Mouse (Mus musculus): Measurements from ENCODE around the gene Iqca. TPM values are rescaled to one million over a fixed set of nuclear protein-coding genes. Genes with fewer than 3 reads are reported as not detected.
A peak's percentile ranks its signal among the peaks of the same experiment; 100 is the strongest.

Gene Iqca
- polyA plus RNA-seq, 1 experiment from 2014 or later, result not detected

- ATAC-seq (ENCODE audit: low FRiP score, low read depth), result no peak
- 82% methylated on average over 10 of the region's 10 CpGs for WGBS
- no peak overlapping the region for H3K27ac ChIP-seq (replicated peaks)
These were observed 60.2 kb downstream of the Iqca start for GRCm38 (mm10) chr1:90092816-90093493.

GRCm38 (mm10) chr1:90088192-90088990 lies 64.8 kb downstream of the Iqca start:
- 44% methylated on average over 6 of the region's 6 CpGs for WGBS
- Histone ChIP-seq H3K9ac (replicated peaks) (no peak overlapping the region), H3K4me3 (no peak overlapping the region), H3K27me3 (peaks cover 22% of the 10 kb centered on the region; the same call in 1 of the 2 replicates), H3K4me1 (peaks cover 26% of the 10 kb centered on the region), H3K4me2 (replicated peaks) (no peak overlapping the region), H3K36me3 (no peaks in the 10 kb centered on the region), H3K9me3 (peaks cover 2% of the 10 kb centered on the region; the same call in 1 of the 2 replicates), H3K27ac (replicated peaks) (no peak overlapping the region)
- ATAC-seq (ENCODE audit: low FRiP score, low read depth), result peak; percentile 23; the same call in 1 of the 2 replicates

More at GRCm38 (mm10) chr1:90092816-90093493, 60.2 kb downstream of the Iqca start:
- H3K9me3 ChIP-seq, result peaks cover 2% of the 10 kb centered on the region; the same call in 1 of the 2 replicates
- no peak overlapping the region for H3K4me3 ChIP-seq
- no peak overlapping the region for H3K9ac ChIP-seq (replicated peaks)
- H3K4me2 ChIP-seq (replicated peaks), result no peak overlapping the region
- no peaks in the 10 kb centered on the region for H3K4me1 ChIP-seq
- no peaks in the 10 kb centered on the region for H3K36me3 ChIP-seq
- peaks cover 10% of the 10 kb centered on the region; the same call in 1 of the 2 replicates for H3K27me3 ChIP-seq

- ATAC-seq (ENCODE audit: low FRiP score, low read depth), result no peak
- no peaks in the 10 kb centered on the region for H3K36me3 ChIP-seq
- H3K9me3 ChIP-seq, result 0 out of 2 replicates have a peak, but pooled peaks cover 2% of the 10 kb centered on the region
- no peak overlapping the region for H3K4me3 ChIP-seq
- 65% methylated on average over 10 of the region's 10 CpGs for WGBS
- no peak overlapping the region for H3K4me2 ChIP-seq (replicated peaks)
- 0 out of 2 replicates have a peak, but pooled peaks cover 15% of the 10 kb centered on the region for H3K27me3 ChIP-seq
- H3K27ac ChIP-seq (replicated peaks), result peak overlapping the region; percentile 61
- no peak overlapping the region for H3K9ac ChIP-seq (replicated peaks)
- H3K4me1 ChIP-seq, result peaks cover 26% of the 10 kb centered on the region
These were observed 66.7 kb downstream of the Iqca start for GRCm38 (mm10) chr1:90086461-90086860.

GRCm38 (mm10) chr1:90085526-90086157 lies 67.6 kb downstream of the Iqca start:
- Histone ChIP-seq H3K4me3 (no peak overlapping the region), H3K4me1 (peaks cover 26% of the 10 kb centered on the region), H3K27me3 (peaks cover 17% of the 10 kb centered on the region; the same call in 1 of the 2 replicates), H3K36me3 (no peaks in the 10 kb centered on the region), H3K4me2 (replicated peaks) (no peak overlapping the region), H3K9ac (replicated peaks) (no peak overlapping the region), H3K27ac (replicated peaks) (peak overlapping the region; percentile 61), H3K9me3 (no peaks in the 10 kb centered on the region)
- WGBS, result 24% methylated on average over 6 of the region's 6 CpGs
- peak; percentile 66; the same call in 1 of the 2 replicates for ATAC-seq (ENCODE audit: low FRiP score, low read depth)

- ATAC-seq (ENCODE audit: low FRiP score, low read depth), result no peak
- Histone ChIP-seq H3K27me3 (peaks cover 15% of the 10 kb centered on the region; the same call in 1 of the 2 replicates), H3K4me2 (replicated peaks) (no peak overlapping the region), H3K9me3 (0 out of 2 replicates have a peak, but pooled peaks cover 3% of the 10 kb centered on the region), H3K4me1 (no peaks in the 10 kb centered on the region), H3K9ac (replicated peaks) (no peak overlapping the region), H3K4me3 (no peak overlapping the region), H3K27ac (replicated peaks) (no peak overlapping the region), H3K36me3 (no peaks in the 10 kb centered on the region)
- WGBS, result 85% methylated on average over 2 of the region's 2 CpGs
These were observed 76.9 kb downstream of the Iqca start for GRCm38 (mm10) chr1:90076291-90076690.

GRCm38 (mm10) chr1:90074779-90075178 lies 78.4 kb downstream of the Iqca start:
- H3K4me2 ChIP-seq (replicated peaks), result no peak overlapping the region
- H3K36me3 ChIP-seq, result no peaks in the 10 kb centered on the region
- H3K27ac ChIP-seq (replicated peaks), result no peak overlapping the region
- no peak overlapping the region for H3K4me3 ChIP-seq
- peaks cover 8% of the 10 kb centered on the region; the same call in 1 of the 2 replicates for H3K27me3 ChIP-seq
- ATAC-seq (ENCODE audit: low FRiP score, low read depth), result no peak
- H3K9me3 ChIP-seq, result no peaks in the 10 kb centered on the region
- no peak overlapping the region for H3K9ac ChIP-seq (replicated peaks)
- no peaks in the 10 kb centered on the region for H3K4me1 ChIP-seq
- WGBS, result 71% methylated on average over 5 of the region's 5 CpGs

GRCm38 (mm10) chr1:90071812-90072580 lies 81.2 kb downstream of the Iqca start:
- no peak overlapping the region for H3K4me3 ChIP-seq
- no peaks in the 10 kb centered on the region for H3K4me1 ChIP-seq
- H3K36me3 ChIP-seq, result no peaks in the 10 kb centered on the region
- H3K27ac ChIP-seq (replicated peaks), result no peak overlapping the region
- H3K4me2 ChIP-seq (replicated peaks), result no peak overlapping the region
- no peak overlapping the region for H3K9ac ChIP-seq (replicated peaks)
- ATAC-seq (ENCODE audit: low FRiP score, low read depth), result no peak
- no peaks in the 10 kb centered on the region for H3K9me3 ChIP-seq
- WGBS, result 87% methylated on average over 13 of the region's 13 CpGs
- H3K27me3 ChIP-seq, result peaks cover 10% of the 10 kb centered on the region; the same call in 1 of the 2 replicates

- Histone ChIP-seq H3K27me3 (no peaks in the 10 kb centered on the region), H3K4me2 (replicated peaks) (no peak overlapping the region), H3K4me1 (peaks cover 7% of the 10 kb centered on the region; the same call in 1 of the 2 replicates), H3K9me3 (no peaks in the 10 kb centered on the region), H3K4me3 (no peak overlapping the region), H3K36me3 (no peaks in the 10 kb centered on the region), H3K9ac (replicated peaks) (no peak overlapping the region), H3K27ac (replicated peaks) (no peak overlapping the region)
- peak; percentile 63; the same call in 1 of the 2 replicates for ATAC-seq (ENCODE audit: low FRiP score, low read depth)
- WGBS, result 20% methylated on average over 7 of the region's 7 CpGs
These were observed 92.6 kb downstream of the Iqca start for GRCm38 (mm10) chr1:90060599-90060998.

- H3K9ac ChIP-seq (replicated peaks), result no peak overlapping the region
- H3K4me3 ChIP-seq, result no peak overlapping the region
- 62% methylated on average over 3 of the region's 3 CpGs for WGBS
- H3K4me2 ChIP-seq (replicated peaks), result no peak overlapping the region
- ATAC-seq (ENCODE audit: low FRiP score, low read depth), result no peak
- peaks cover 7% of the 10 kb centered on the region; the same call in 1 of the 2 replicates for H3K4me1 ChIP-seq
- H3K9me3 ChIP-seq, result no peaks in the 10 kb centered on the region
- H3K27me3 ChIP-seq, result no peaks in the 10 kb centered on the region; the same call in 1 of the 2 replicates
- no peaks in the 10 kb centered on the region for H3K36me3 ChIP-seq
- H3K27ac ChIP-seq (replicated peaks), result no peak overlapping the region
These were observed 93.1 kb downstream of the Iqca start for GRCm38 (mm10) chr1:90060054-90060453.

GRCm38 (mm10) chr1:90054991-90055390 lies 98.2 kb downstream of the Iqca start:
- Histone ChIP-seq H3K36me3 (no peaks in the 10 kb centered on the region), H3K27ac (replicated peaks) (no peak overlapping the region), H3K9me3 (no peaks in the 10 kb centered on the region), H3K4me3 (no peak overlapping the region), H3K9ac (replicated peaks) (no peak overlapping the region), H3K4me2 (replicated peaks) (no peak overlapping the region), H3K4me1 (peaks cover 5% of the 10 kb centered on the region), H3K27me3 (peaks cover 6% of the 10 kb centered on the region)
- 87% methylated on average over 4 of the region's 4 CpGs for WGBS
- no peak for ATAC-seq (ENCODE audit: low FRiP score, low read depth)

GRCm38 (mm10) chr1:90051347-90051746 lies 101.9 kb downstream of the Iqca start:
- H3K36me3 ChIP-seq, result no peaks in the 10 kb centered on the region
- H3K9ac ChIP-seq (replicated peaks), result no peak overlapping the region
- peaks cover 14% of the 10 kb centered on the region for H3K27me3 ChIP-seq
- H3K4me1 ChIP-seq, result peaks cover 7% of the 10 kb centered on the region
- no peaks in the 10 kb centered on the region for H3K9me3 ChIP-seq
- no peak for ATAC-seq (ENCODE audit: low FRiP score, low read depth)
- H3K27ac ChIP-seq (replicated peaks), result no peak overlapping the region
- H3K4me2 ChIP-seq (replicated peaks), result no peak overlapping the region
- H3K4me3 ChIP-seq, result no peak overlapping the region
- WGBS, result 34% methylated on average over 5 of the region's 5 CpGs

Measured in midbrain, embryonic 12.5 days (tissue).